Mouse (Mus musculus): ENCODE results near the gene Acvr1b. TPM values are rescaled to one million over a fixed set of nuclear protein-coding genes. Genes with fewer than 3 reads are reported as not detected.

The Acvr1b gene
- polyA plus RNA-seq, 1 experiment from 2014 or later: 5.8 TPM

GRCm38 (mm10) chr15:101233183-101233582 is 59.3 kb downstream of the Acvr1b start:
- Histone ChIP-seq H3K9me3 (replicated peaks) (no peaks in the 10 kb centered on the region), H3K9ac (no peak overlapping the region)

GRCm38 (mm10) chr15:101233641-101234275 is 59.9 kb downstream of the Acvr1b start:
- Histone ChIP-seq H3K27ac (peak overlapping the region; percentile 33; the same call in 1 of the 2 replicates), H3K4me1 (replicated peaks) (peaks cover 35% of the 10 kb centered on the region), H3K36me3 (peaks cover 21% of the 10 kb centered on the region; the same call in 1 of the 2 replicates), H3K4me2 (no peak overlapping the region), H3K9ac (no peak overlapping the region), H3K27me3 (0 out of 2 replicates have a peak, but pooled peaks cover 2% of the 10 kb centered on the region), H3K9me3 (replicated peaks) (no peaks in the 10 kb centered on the region), H3K4me3 (no peak overlapping the region)
- 31% methylated on average over 11 of the region's 11 CpGs for WGBS
- no peak for ATAC-seq (replicated peaks; ENCODE audit: insufficient number of reproducible peaks, insufficient read depth, low FRiP score, low read depth)

More at GRCm38 (mm10) chr15:101233183-101233582, 59.3 kb downstream of the Acvr1b start:
- H3K4me2 ChIP-seq: no peak overlapping the region
- H3K4me1 ChIP-seq (replicated peaks): peaks cover 34% of the 10 kb centered on the region
- peaks cover 21% of the 10 kb centered on the region; the same call in 1 of the 2 replicates for H3K36me3 ChIP-seq
- WGBS: 78% methylated on average over 3 of the region's 3 CpGs
- H3K27me3 ChIP-seq: 0 out of 2 replicates have a peak, but pooled peaks cover 2% of the 10 kb centered on the region
- H3K4me3 ChIP-seq: no peak overlapping the region
- H3K27ac ChIP-seq: peak overlapping the region; percentile 33; the same call in 1 of the 2 replicates
- ATAC-seq (replicated peaks; ENCODE audit: insufficient number of reproducible peaks, insufficient read depth, low FRiP score, low read depth): no peak

- H3K4me1 ChIP-seq (replicated peaks): peaks cover 37% of the 10 kb centered on the region
- no peak for ATAC-seq (replicated peaks; ENCODE audit: insufficient number of reproducible peaks, insufficient read depth, low FRiP score, low read depth)
- no peak overlapping the region for H3K27ac ChIP-seq
- H3K4me2 ChIP-seq: no peak overlapping the region
- H3K36me3 ChIP-seq: peaks cover 16% of the 10 kb centered on the region; the same call in 1 of the 2 replicates
- no peak overlapping the region for H3K9ac ChIP-seq
- H3K27me3 ChIP-seq: no peaks in the 10 kb centered on the region
- WGBS: 60% methylated on average over 10 of the region's 10 CpGs
- no peak overlapping the region for H3K4me3 ChIP-seq
- H3K9me3 ChIP-seq (replicated peaks): no peaks in the 10 kb centered on the region
Measured at GRCm38 (mm10) chr15:101234611-101235341, 60.9 kb downstream of the Acvr1b start.

- Histone ChIP-seq H3K9me3 (replicated peaks) (no peaks in the 10 kb centered on the region), H3K27ac (peak overlapping the region; percentile 57; the same call in 1 of the 2 replicates), H3K36me3 (peaks cover 11% of the 10 kb centered on the region; the same call in 1 of the 2 replicates), H3K27me3 (no peaks in the 10 kb centered on the region), H3K4me3 (no peak overlapping the region), H3K4me2 (no peak overlapping the region), H3K9ac (no peak overlapping the region), H3K4me1 (replicated peaks) (peaks cover 37% of the 10 kb centered on the region)
- ATAC-seq (replicated peaks; ENCODE audit: insufficient number of reproducible peaks, insufficient read depth, low FRiP score, low read depth): no peak
- 35% methylated on average over 5 of the region's 5 CpGs for WGBS
Measured at GRCm38 (mm10) chr15:101235342-101235698, 61.5 kb downstream of the Acvr1b start.

GRCm38 (mm10) chr15:101235728-101236327 is 62.0 kb downstream of the Acvr1b start:
- Histone ChIP-seq H3K4me1 (replicated peaks) (peaks cover 38% of the 10 kb centered on the region), H3K4me2 (peak overlapping the region; percentile 22), H3K9me3 (replicated peaks) (no peaks in the 10 kb centered on the region), H3K27me3 (no peaks in the 10 kb centered on the region), H3K36me3 (peaks cover 9% of the 10 kb centered on the region; the same call in 1 of the 2 replicates), H3K4me3 (no peak overlapping the region), H3K27ac (peak overlapping the region; percentile 57; the same call in 1 of the 2 replicates), H3K9ac (peak overlapping the region; percentile 20; the same call in 1 of the 2 replicates)
- WGBS: 26% methylated on average over 12 of the region's 12 CpGs
- ATAC-seq (replicated peaks; ENCODE audit: insufficient number of reproducible peaks, insufficient read depth, low FRiP score, low read depth): no peak

- no peak overlapping the region for H3K4me2 ChIP-seq
- H3K9me3 ChIP-seq (replicated peaks): no peaks in the 10 kb centered on the region
- WGBS: 5% methylated on average over 3 of the region's 3 CpGs
- no peaks in the 10 kb centered on the region for H3K27me3 ChIP-seq
- H3K9ac ChIP-seq: no peak overlapping the region; the same call in 1 of the 2 replicates
- ATAC-seq (replicated peaks; ENCODE audit: insufficient number of reproducible peaks, insufficient read depth, low FRiP score, low read depth): no peak
- no peak overlapping the region for H3K27ac ChIP-seq
- H3K4me1 ChIP-seq (replicated peaks): peaks cover 43% of the 10 kb centered on the region
- H3K36me3 ChIP-seq: no peaks in the 10 kb centered on the region
- H3K4me3 ChIP-seq: no peak overlapping the region
Measured at GRCm38 (mm10) chr15:101236878-101237277, 63.0 kb downstream of the Acvr1b start.

- peak overlapping the region; percentile 48 for H3K9ac ChIP-seq
- ATAC-seq (replicated peaks; ENCODE audit: insufficient number of reproducible peaks, insufficient read depth, low FRiP score, low read depth): no peak
- WGBS: 3% methylated on average over 28 of the region's 28 CpGs
- peak overlapping the region; percentile 50 for H3K27ac ChIP-seq
- H3K4me2 ChIP-seq: peak overlapping the region; percentile 85
- H3K36me3 ChIP-seq: no peaks in the 10 kb centered on the region
- no peaks in the 10 kb centered on the region for H3K9me3 ChIP-seq (replicated peaks)
- H3K27me3 ChIP-seq: no peaks in the 10 kb centered on the region
- peaks cover 54% of the 10 kb centered on the region for H3K4me1 ChIP-seq (replicated peaks)
- peak overlapping the region; percentile 44 for H3K4me3 ChIP-seq
Measured at GRCm38 (mm10) chr15:101238885-101239511, 65.1 kb downstream of the Acvr1b start.

GRCm38 (mm10) chr15:101239821-101240220 is 66.0 kb downstream of the Acvr1b start:
- Histone ChIP-seq H3K27ac (peak overlapping the region; percentile 98; the same call in 1 of the 2 replicates), H3K4me1 (replicated peaks) (peaks cover 55% of the 10 kb centered on the region), H3K36me3 (no peaks in the 10 kb centered on the region), H3K9ac (no peak overlapping the region), H3K4me2 (no peak overlapping the region), H3K4me3 (no peak overlapping the region), H3K27me3 (no peaks in the 10 kb centered on the region), H3K9me3 (replicated peaks) (no peaks in the 10 kb centered on the region)
- ATAC-seq (replicated peaks; ENCODE audit: insufficient number of reproducible peaks, insufficient read depth, low FRiP score, low read depth): no peak
- 67% methylated on average over 8 of the region's 8 CpGs for WGBS

GRCm38 (mm10) chr15:101240799-101241204 is 66.9 kb downstream of the Acvr1b start:
- peak; percentile 86 for ATAC-seq (replicated peaks; ENCODE audit: insufficient number of reproducible peaks, insufficient read depth, low FRiP score, low read depth)

GRCm38 (mm10) chr15:101241236-101241635 is 67.4 kb downstream of the Acvr1b start:
- peak; percentile 61 for ATAC-seq (replicated peaks; ENCODE audit: insufficient number of reproducible peaks, insufficient read depth, low FRiP score, low read depth)
- WGBS: 25% methylated on average over 9 of the region's 9 CpGs
- Histone ChIP-seq H3K4me3 (peak overlapping the region; percentile 37), H3K4me1 (replicated peaks) (peaks cover 45% of the 10 kb centered on the region), H3K9me3 (replicated peaks) (no peaks in the 10 kb centered on the region), H3K36me3 (no peaks in the 10 kb centered on the region), H3K9ac (peak overlapping the region; percentile 54), H3K27ac (peak overlapping the region; percentile 98), H3K4me2 (peak overlapping the region; percentile 67), H3K27me3 (no peaks in the 10 kb centered on the region)

More at GRCm38 (mm10) chr15:101240799-101241204, 66.9 kb downstream of the Acvr1b start:
- Histone ChIP-seq H3K9ac (peak overlapping the region; percentile 54), H3K4me2 (peak overlapping the region; percentile 67), H3K36me3 (no peaks in the 10 kb centered on the region), H3K4me1 (replicated peaks) (peaks cover 47% of the 10 kb centered on the region), H3K27ac (peak overlapping the region; percentile 98), H3K27me3 (no peaks in the 10 kb centered on the region), H3K4me3 (peak overlapping the region; percentile 37), H3K9me3 (replicated peaks) (no peaks in the 10 kb centered on the region)
- 2% methylated on average over 10 of the region's 10 CpGs for WGBS

Data from heart, embryonic 15.5 days (tissue).